Mouse (Mus musculus) CH12.LX (cell line): ENCODE measurements around the gene Nans. TPM values are rescaled to one million over a fixed set of nuclear protein-coding genes. Genes with fewer than 3 reads are reported as not detected.
A peak's percentile ranks its signal among the peaks of the same experiment; 100 is the strongest.

Experiments used
- DNase-seq: peaks from one replicate; pipeline ENCODE4 v3.0.0-alpha.2; 2013; ENCODE audit errors: extremely low read depth
- H3K27ac ChIP-seq: 2 replicates; pipeline ENCODE4 v1.5.1; 2012; ENCODE audit warnings: low read depth, mild to moderate bottlenecking, control low read depth, moderate library complexity; ENCODE audit not compliant: insufficient read depth
- H3K27me3 ChIP-seq: replicated peaks from 2 replicates; pipeline ENCODE3; 2012; ENCODE audit warnings: inconsistent platforms
- H3K36me3 ChIP-seq, 2 experiments: replicated peaks in 1 of 2; 2 replicates each; pipeline versions ENCODE3 to v1.6.1; 2012; ENCODE audit warnings: inconsistent platforms in 1 of 2, low read length in 1 of 2, mild to moderate bottlenecking in 1 of 2, mixed read lengths in 1 of 2, moderate library complexity in 1 of 2; ENCODE audit not compliant: control insufficient read depth in 1 of 2, insufficient read depth in 1 of 2
- H3K4me1 ChIP-seq, 2 experiments: 2 replicates each; pipeline ENCODE4 v1.6.1; 2012; ENCODE audit warnings: inconsistent platforms in 1 of 2, moderate library complexity in 1 of 2; ENCODE audit not compliant: insufficient read depth in 2 of 2, control insufficient read depth in 1 of 2
- H3K4me2 ChIP-seq: 2 replicates; pipeline ENCODE4 v1.6.1; 2012; ENCODE audit warnings: low read depth, mild to moderate bottlenecking, control low read depth; ENCODE audit not compliant: poor library complexity, insufficient read depth, severe bottlenecking
- H3K4me3 ChIP-seq, 3 experiments: fragments of 150-350 bp in 1 of 3; sonication (generic) in 1 of 3; replicated peaks in 1 of 3; 2 replicates each; pipeline versions ENCODE3 to v1.5.1; 2011 to 2012; ENCODE audit warnings: low read depth in 2 of 3, low read length in 2 of 3, mild to moderate bottlenecking in 2 of 3, moderate library complexity in 2 of 3, control low read depth in 1 of 3, improper control_type of control experiment in 1 of 3, inconsistent platforms in 1 of 3, mixed read lengths in 1 of 3; ENCODE audit not compliant: poor library complexity in 1 of 3
- H3K79me2 ChIP-seq: replicated peaks from 2 replicates; pipeline ENCODE4 v1.6.1; 2012; ENCODE audit warnings: mild to moderate bottlenecking, moderate library complexity; ENCODE audit not compliant: control insufficient read depth, poor library complexity, insufficient read depth, severe bottlenecking; ENCODE audit errors: extremely low read depth
- H3K9ac ChIP-seq: 2 replicates; pipeline ENCODE4 v1.6.1; 2012; ENCODE audit warnings: low read depth, mild to moderate bottlenecking, control low read depth, moderate library complexity; ENCODE audit not compliant: insufficient read depth
- H3K9me3 ChIP-seq: replicated peaks from 2 replicates; pipeline ENCODE3; 2012; ENCODE audit warnings: low read length, inconsistent platforms, mixed read lengths
- BHLHE40 ChIP-seq: IDR thresholded peaks from 2 replicates; pipeline ENCODE4 v1.6.1; 2011; ENCODE audit warnings: mild to moderate bottlenecking, low read depth, low read length, improper control_type of control experiment
- CHD1 ChIP-seq: IDR thresholded peaks from 2 replicates; pipeline ENCODE4 v1.6.1; 2012; ENCODE audit warnings: low read depth, low read length, improper control_type of control experiment, inconsistent platforms
- E2F4 ChIP-seq: IDR thresholded peaks from 2 replicates; pipeline ENCODE4 v1.6.1; 2011; ENCODE audit warnings: low read depth, low read length, improper control_type of control experiment; ENCODE audit not compliant: insufficient replicate concordance
- ETS1 ChIP-seq: conservative IDR thresholded peaks from 2 replicates; pipeline ENCODE4 v1.6.1; 2012; ENCODE audit warnings: low read depth, mild to moderate bottlenecking, inconsistent platforms, low read length, improper control_type of control experiment, moderate library complexity
- GABPA ChIP-seq: IDR thresholded peaks from 2 replicates; pipeline ENCODE4 v1.6.1; 2012; ENCODE audit warnings: low read depth, low read length, improper control_type of control experiment, inconsistent platforms; ENCODE audit not compliant: insufficient replicate concordance
- MAFK ChIP-seq: IDR thresholded peaks from 2 replicates; pipeline ENCODE4 v1.6.1; 2011; ENCODE audit warnings: low read length, improper control_type of control experiment; ENCODE audit not compliant: insufficient replicate concordance
- MAZ ChIP-seq: IDR thresholded peaks from 2 replicates; pipeline ENCODE4 v1.6.1; 2012; ENCODE audit warnings: low read depth, mild to moderate bottlenecking, inconsistent platforms, low read length, improper control_type of control experiment, moderate library complexity
- MXI1 ChIP-seq: IDR thresholded peaks from 2 replicates; pipeline ENCODE4 v1.6.1; 2011; ENCODE audit warnings: mild to moderate bottlenecking, low read depth, low read length, improper control_type of control experiment
- MYC ChIP-seq: IDR thresholded peaks from 2 replicates; pipeline ENCODE4 v1.6.1; 2011; ENCODE audit warnings: low read depth, mild to moderate bottlenecking, improper control_type of control experiment, low read length
- NELFE ChIP-seq: IDR thresholded peaks from 2 replicates; pipeline ENCODE4 v1.6.1; 2011; ENCODE audit warnings: low read depth, low read length, improper control_type of control experiment
- NRF1 ChIP-seq: IDR thresholded peaks from 2 replicates; pipeline ENCODE4 v1.6.1; 2014; ENCODE audit warnings: low read depth, mild to moderate bottlenecking, inconsistent platforms, low read length, improper control_type of control experiment, moderate library complexity
- PAX5 ChIP-seq: IDR thresholded peaks from 2 replicates; pipeline ENCODE4 v1.6.1; 2012; ENCODE audit warnings: low read length, inconsistent platforms, mixed read lengths
- RAD21 ChIP-seq: IDR thresholded peaks from 2 replicates; pipeline ENCODE4 v1.6.1; 2011; ENCODE audit warnings: low read depth, mild to moderate bottlenecking, low read length, improper control_type of control experiment, moderate library complexity
- SMC3 ChIP-seq: IDR thresholded peaks from 2 replicates; pipeline ENCODE4 v1.6.1; 2011; ENCODE audit warnings: low read depth, low read length, improper control_type of control experiment
- TBP ChIP-seq: conservative IDR thresholded peaks from 2 replicates; pipeline ENCODE4 v1.6.1; 2011; ENCODE audit warnings: low read depth, low read length, improper control_type of control experiment
- TCF12 ChIP-seq: IDR thresholded peaks from 2 replicates; pipeline ENCODE4 v1.6.1; 2014; ENCODE audit warnings: low read depth, mild to moderate bottlenecking, inconsistent platforms, low read length, improper control_type of control experiment
- ZKSCAN1 ChIP-seq: IDR thresholded peaks from 2 replicates; pipeline ENCODE4 v1.6.1; 2012; ENCODE audit warnings: low read depth, inconsistent platforms, low read length, improper control_type of control experiment, borderline replicate concordance
- ZNF384 ChIP-seq: IDR thresholded peaks from 2 replicates; pipeline ENCODE4 v1.6.1; 2012; ENCODE audit warnings: low read depth, low read length, improper control_type of control experiment, inconsistent platforms
- dilution Hi-C: fragments of 300-500 bp; cut with MboI; formaldehyde crosslinking; loops from 2 replicates; pipeline ENCODE4 v1.14.3; 2020; ENCODE audit warnings: low sequenced_read_pairs; ENCODE audit not compliant: extremely low pct_unique_long_range_greater_than_20kb, extremely low pct_ligation_motif_present
- in situ Hi-C: fragments of 300-500 bp; cut with MboI; formaldehyde crosslinking; loops from 3 replicates; pipeline ENCODE4 v1.14.3; 2019; ENCODE audit warnings: low sequenced_read_pairs, low pct_ligation_motif_present, low pct_unique_long_range_greater_than_20kb, mixed read lengths
- polyA plus RNA-seq: library from polyadenylated mRNA; unstranded; fragments of >175 nt; gene quantifications from 2 replicates; pipeline ENCODE4 v1.2.1, GENCODE M21; 2012; ENCODE audit warnings: low read depth; ENCODE audit not compliant: insufficient read length
- total RNA-seq, 2 experiments: library from RNA; depleted of rRNA; stranded (reverse); fragments of 300-350 nt in 1 of 2; fragments of >200 nt in 1 of 2; gene quantifications; 2 replicates each; pipeline ENCODE4 v1.2.3; 2012 to 2014

Gene Nans
- total and polyA plus RNA-seq, 3 experiments: 103 to 150 (median 127) TPM

DNA sequence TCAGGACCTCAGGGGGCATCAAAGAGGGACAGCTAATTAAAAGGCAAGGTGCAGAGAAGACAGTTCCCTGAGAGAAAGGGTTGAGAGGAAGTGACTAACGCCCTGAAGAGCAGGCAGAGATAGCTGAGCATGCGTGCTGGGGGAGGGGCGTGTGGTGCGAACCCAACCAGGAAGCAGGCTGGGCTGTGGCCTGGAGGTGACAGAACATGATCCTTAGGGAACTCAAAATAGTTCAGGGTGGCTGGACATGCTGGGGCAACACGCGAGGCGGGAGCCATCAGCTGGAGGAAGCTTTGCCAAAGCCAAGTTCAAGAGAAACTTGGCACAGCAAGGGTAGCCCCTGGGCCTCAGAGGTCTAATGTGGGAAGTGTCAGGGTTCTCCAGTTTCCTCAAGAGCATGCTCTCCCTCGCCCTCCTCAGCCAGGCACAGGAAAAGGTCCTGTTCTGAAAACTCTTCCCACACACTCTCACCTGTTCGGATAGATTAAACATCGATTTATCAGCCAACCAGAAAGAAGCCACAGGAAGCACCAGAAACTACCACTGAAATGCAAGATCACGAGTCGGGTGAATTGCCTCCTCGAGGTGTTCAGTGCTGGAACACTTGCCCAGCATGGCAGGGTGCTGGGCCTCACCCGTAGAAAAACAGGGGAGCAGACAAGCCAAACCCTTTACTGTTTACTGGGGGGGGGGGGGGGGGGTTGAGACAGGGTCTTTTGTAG is 3.2 kb upstream of the Nans start (continued):
- peak; percentile 54; the same call in 1 of the 2 replicates for TF ChIP-seq TBP
- TF ChIP-seq RAD21: no peak
- TF ChIP-seq MXI1: no peak
- TF ChIP-seq MYC: peak; percentile 70
- TF ChIP-seq ETS1: peak; percentile 37; the same call in 1 of the 2 replicates
- no peak for TF ChIP-seq ZKSCAN1
- TF ChIP-seq CHD1: no peak
- TF ChIP-seq ZNF384: no peak
- TF ChIP-seq BHLHE40: no peak
- TF ChIP-seq GABPA: no peak
- TF ChIP-seq NELFE: peak; percentile 61
- TF ChIP-seq PAX5: no peak
- peak; percentile 92 for TF ChIP-seq NRF1
- no peak for TF ChIP-seq SMC3
- TF ChIP-seq MAZ: no peak

- no peak overlapping the region for H3K4me3 ChIP-seq
- no peak overlapping the region for H3K27ac ChIP-seq
- H3K27me3 ChIP-seq: no peaks in the 10 kb centered on the region
- H3K4me1 ChIP-seq: peaks cover 10 to 43% of the 10 kb centered on the region in 2 experiments; a peak in 3 of 4 replicates
- H3K4me2 ChIP-seq: no peak overlapping the region
- no peak overlapping the region for H3K9ac ChIP-seq
- DNase-seq: no peak
- peaks cover 3 to 12% of the 10 kb centered on the region in 2 experiments for H3K36me3 ChIP-seq
- peaks cover 31% of the 10 kb centered on the region for H3K79me2 ChIP-seq
- dilution Hi-C loops: no loop called here
- TF ChIP-seq GABPA: no peak
- TF ChIP-seq MAFK: no peak
- TF ChIP-seq PAX5: no peak
- no peak for TF ChIP-seq E2F4
- no peak for TF ChIP-seq TBP
- TF ChIP-seq TCF12: no peak
- no peak for TF ChIP-seq ETS1
- TF ChIP-seq, all 38 proteins: peak for 0
- no peaks in the 10 kb centered on the region for H3K9me3 ChIP-seq
- in situ Hi-C loops: loop anchor here (5.0 to 25.0 kb wide), 2 partner anchors 105 to 275 kb away; no protein-coding TSS in a partner anchor
These were observed 1.7 kb upstream of the Nans start for GRCm38 (mm10) chr4:46487348-46487747.
